Mouse (Mus musculus): ENCODE results near the gene Xpc.

Gene Xpc

DNA sequence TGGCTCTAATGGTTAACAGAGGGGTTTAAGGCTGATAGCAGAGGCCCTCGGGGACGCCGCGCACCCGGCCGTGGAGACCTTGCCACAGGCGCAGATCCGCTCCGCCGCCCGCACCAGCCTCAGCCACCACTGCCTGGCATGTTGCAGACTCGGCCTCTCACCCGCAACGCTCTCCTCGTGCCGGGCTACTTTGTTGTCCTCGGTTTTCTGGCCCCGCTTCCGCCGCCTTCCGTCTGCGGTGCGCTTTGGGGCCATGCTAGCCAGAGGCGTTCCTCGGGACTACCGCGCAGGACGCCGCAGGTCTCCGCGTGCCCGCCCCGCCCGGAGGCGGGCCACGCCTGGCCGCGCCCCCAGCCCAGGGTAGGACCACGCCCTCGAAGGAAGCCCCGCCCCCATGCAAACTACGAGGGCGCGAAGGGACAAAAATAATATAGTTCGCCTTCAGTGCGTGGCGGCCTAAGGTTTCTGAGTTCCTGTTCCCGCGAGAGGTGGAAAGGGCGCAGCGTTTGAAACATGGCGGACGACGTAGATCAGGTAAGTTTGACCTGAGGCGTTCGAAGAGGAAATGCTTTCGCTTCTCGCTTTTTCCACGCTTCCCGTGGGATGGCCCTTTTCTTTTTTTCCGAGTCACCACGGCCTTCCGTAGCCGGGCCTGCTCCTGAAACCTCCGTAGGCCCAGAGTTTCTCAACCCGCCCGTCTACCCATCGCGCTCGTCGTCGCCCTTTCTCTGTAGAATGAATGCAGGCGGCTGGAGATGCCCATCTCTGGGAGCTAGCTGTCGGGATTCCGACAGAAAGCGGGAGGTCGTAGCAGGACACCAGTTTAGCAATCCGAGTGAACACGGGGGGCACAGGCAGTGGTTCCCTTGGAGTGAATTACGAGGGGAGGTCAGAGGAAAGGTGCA is at the start of gene Xpc, which contains the start of gene Lsm3:
TSS of gene Xpc (minus strand) at position 344 of the 905 bp plus-strand sequence.
TSS of gene Lsm3 (plus strand) at position 384 of the 905 bp plus-strand sequence.
- peak; percentile 98 for DNase-seq

DNA sequence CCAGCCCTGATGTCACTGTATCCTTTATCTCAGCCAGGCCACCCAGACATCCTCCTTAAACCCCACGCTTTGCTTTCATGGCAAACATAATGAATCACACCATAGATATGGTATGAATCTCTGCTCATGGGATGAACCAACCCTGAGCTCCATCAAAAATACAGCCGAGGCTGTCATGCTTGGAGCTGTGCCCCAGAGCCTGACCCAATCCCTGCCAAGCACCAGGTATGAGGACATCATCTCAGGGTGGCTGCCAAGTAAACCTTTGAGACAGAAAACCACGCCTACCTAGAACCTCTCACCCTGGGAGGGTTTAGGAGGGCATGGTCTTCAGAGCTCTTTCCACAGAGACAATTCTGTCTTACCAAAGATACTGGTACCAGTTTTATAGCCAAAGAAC is 47.3 kb upstream of the Xpc start:
- DNase-seq = no peak

DNA sequence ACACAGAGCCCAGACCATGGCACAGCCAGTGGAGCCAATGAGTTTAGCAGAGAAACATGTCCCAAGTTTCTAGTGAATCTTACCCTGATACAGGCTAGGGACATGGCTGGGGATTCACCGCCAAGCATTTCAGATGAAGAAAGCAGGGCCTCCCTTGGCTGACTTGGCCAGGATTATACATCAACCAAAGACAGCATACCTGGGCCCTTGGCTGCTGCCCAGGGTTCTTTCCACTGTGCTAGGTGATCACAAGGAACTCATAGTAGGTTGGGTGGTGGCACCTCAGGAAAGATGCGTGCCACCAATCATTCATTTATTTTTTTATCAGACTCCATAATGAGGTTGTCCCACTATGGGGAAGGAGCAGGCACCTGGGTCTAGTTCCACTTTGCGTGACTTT is 44.5 kb upstream of the Xpc start:
- DNase-seq = no peak

DNA sequence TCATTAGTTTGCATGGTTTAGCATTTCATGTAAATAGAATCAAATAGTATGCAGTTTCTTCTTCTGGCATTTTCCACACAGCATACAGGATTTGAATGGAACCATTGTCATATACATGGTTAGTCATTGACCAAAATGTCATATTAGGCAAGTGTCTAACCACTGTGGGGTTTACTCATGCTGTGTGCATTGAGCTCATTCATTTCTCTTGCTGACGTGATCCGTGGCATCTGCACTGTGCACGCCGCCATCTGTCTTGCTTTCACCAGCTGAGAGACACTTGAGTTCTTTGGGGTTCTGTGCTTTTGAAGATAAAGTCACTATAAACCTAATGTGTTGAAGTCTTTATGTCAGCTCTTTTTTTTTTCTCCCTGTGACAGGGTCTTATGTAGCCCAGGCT is 43.7 kb upstream of the Xpc start:
- DNase-seq = peak; percentile 60

DNA sequence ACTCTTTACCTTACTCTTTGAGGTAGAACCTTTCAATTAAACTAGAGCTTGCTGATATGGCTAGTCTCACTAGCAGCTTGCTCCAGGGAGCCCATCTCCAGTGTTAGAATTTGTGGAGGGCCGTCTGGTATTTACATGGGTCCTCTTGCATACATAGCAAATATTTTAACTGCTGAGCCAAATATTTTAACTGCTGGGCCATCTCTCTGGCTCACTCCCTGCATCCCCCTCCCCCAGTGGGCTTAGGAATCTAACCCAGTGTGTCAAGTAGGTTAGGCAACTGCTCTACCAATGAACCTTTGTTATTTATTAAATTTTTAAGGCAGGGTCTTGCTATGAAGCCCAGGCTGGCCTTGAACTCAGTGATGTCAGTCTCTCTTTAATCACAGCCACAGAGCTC is 42.9 kb upstream of the Xpc start:
- DNase-seq = no peak

DNA sequence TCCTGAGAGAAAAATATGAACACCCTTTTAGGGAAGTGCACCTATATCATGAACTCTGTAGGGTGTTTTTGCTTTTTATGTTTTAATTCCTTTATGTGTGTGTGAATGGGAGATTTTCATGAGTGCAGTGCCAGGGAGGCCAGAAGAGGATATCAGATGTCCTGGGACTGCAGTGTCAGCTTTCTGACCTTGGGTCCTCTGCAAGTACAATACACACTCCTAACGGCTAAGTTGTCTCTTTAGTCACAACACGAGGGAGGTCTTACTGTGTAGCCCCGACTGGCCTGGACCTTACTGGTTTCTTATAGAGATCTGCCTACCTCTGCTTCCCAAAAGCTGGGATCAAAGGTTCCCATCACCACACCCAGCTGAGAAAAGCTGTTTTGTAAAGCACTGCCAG is 37.0 kb upstream of the Xpc start:
- no peak for DNase-seq

DNA sequence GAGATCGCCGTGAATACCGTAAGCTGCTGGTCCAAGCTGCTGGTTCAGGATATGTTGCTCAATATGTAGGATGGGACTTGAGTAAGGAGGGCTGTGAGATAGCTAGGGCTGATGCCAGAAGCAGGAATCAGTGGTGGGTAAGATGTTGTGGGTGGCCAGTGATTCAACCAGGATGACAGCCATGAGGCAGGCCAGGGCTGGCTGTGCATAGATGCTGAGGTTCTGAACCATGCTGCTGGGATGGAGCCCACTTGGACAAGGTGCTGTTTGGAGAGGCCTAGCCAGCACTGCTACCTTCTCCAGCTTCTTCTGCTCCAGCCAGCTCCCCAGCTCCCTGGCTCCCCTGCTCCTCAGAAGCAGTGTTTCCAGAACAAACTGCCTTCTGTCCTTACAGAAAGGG is 36.0 kb upstream of the Xpc start:
- peak; percentile 20 for DNase-seq

DNA sequence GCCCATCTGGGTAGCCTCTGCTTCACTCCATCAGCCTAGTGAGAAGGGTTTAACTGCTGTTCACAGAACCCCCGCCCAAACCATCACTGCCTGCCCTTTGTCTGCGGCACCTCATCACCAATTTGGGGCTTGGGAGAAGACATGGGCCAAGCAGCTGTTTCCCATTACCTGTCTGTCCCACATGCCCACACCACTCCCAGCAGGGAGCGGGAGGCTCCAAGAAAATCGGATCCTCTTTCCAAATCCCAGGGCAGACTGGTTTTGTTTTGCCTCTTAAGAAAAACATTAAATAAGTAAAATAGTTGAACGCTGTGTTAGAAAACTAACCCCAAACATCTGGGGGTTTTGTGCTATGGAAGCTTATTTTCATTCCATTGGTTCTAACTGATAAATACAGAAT is 33.9 kb upstream of the Xpc start:
- DNase-seq = no peak

DNA sequence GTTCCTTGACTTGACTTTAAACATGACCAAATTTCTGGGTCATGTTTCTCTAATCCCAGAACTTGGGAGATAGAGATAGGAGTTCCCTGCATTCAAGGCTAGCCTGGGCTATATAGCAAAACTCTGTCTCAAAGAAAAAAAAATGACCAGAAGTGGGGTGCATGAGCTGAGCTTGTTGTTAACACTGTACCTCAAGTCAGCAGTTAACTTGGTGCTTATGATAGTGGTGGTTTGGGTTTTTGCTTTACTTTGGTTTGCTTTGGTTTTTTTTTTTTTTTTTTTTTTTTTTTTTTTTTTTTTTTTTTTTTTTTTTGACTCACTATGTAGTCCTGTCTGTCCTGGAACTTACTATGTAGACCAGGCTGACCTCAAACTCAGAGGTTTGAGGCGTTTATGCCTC is 31.6 kb upstream of the Xpc start:
- no peak for DNase-seq

DNA sequence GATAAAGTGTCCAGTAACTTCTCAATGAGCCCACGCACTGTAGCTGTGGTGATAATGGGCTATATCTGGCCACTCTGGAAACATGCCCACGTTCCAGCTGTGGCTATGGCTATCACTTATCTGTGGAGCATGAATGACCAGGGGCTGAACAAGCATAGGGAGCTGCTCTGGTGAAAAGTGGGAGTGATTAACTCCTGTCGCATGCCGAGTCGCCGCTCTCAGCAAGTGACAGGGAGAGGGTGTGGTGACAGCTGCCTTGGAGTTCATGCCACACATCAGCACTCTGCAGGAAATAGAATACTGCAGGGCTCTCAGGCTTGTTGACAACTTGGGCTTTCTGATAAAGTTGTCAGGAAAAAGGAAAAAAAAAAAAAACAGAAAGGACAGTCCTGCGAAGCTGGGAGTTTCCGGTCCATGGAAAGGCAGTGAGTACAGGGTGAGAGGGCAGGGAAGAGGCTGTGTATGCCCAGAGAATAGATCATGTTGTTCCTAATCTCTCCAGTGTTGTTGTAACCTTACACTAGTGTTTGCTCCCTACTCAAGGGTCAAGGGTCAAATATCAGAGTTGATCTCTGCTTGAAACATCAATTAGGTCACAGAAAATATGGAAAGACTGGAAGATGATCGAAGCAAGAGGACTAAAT is 30.7 kb upstream of the Xpc start:
- DNase-seq = no peak

DNA sequence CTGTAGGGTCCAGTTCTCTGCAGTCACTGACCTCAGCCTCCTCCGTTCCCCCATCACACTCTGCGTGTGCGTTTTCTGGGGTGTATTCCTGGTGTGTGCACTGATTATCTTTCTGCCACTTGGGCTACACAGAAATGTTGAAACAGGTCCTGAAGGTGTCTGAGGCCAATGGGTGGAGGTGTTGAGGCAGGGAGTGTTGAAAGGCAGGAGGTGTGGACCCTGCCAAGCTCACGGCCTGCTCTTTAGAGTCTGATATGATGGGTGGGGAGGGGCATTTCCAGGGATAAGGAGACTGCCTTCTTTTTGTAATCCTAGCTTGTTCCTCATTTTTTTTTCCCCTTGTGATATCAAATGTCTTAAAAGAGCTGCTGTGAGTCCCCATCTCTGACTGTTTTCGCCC is 27.4 kb upstream of the Xpc start:
- no peak for DNase-seq

DNA sequence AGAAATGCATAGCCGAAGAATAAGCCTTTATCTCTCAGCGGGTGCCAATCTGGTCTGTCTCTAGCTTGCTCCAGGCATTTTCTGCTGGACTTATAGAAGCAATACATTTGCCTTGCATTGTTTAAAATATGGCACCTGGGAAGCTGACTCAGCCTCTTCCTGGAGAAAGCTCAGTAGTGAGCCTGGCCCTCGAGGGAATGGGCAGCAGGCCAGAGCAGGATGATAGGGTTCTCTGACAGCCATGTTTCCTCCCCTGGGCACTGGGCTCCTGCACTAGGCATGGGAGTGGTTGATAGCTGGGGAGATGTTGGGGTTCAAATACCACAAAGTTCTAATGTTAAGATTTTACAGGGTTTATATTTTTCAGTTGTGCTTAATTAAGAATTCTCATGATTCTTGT is 25.6 kb upstream of the Xpc start:
- no peak for DNase-seq

DNA sequence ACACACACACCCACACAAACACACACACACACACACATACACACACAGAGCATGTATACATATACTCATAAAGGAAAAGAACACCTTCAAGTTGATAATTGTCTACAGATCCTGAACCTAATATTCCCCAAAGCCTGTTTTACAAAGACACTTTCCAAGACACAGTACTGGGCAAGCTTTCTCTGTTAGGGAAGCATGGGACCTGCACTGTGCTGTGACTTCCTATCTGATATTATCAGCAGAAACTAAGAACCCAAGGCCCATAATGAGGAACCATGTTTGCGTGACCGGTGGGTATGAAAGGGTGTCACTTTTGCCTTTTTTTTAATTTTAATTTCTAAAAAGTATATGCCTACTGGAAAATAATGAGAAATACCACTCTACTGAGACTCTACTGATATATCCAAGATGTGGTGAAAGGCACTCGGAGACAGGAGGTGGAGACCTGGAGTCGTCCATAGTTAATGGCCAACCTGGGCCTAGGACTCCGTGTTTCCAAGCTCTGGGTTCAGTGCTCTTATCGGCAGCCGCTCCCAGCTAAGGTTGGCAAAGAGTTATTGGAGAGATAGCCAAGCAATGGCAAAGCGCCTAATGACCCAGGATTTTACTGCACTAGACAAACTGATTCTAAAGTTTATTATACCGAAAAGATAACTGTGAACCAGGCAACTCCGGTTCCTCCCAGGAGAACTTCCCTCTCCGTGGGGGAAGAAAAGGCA is 20.5 kb upstream of the Xpc start:
- no peak for DNase-seq

DNA sequence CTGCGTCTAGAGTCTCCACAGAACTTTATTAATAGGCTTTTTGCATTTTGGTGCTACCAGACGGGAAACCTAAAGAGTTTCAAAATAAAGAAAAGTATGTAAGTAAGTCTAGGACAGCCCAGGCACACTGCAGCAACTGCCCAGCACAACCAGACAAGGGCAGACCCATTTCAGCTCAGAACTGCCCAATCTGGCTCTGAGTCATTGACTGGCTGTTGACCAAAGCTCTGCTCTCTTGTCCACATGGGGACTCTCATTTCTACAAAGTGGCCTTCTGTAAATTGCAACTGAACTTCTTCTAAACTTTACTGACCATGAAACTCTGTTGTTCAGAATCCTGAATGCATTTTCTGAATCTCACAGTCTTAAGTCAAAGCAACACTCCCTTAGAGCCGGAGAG is 19.5 kb upstream of the Xpc start:
- DNase-seq = no peak

DNA sequence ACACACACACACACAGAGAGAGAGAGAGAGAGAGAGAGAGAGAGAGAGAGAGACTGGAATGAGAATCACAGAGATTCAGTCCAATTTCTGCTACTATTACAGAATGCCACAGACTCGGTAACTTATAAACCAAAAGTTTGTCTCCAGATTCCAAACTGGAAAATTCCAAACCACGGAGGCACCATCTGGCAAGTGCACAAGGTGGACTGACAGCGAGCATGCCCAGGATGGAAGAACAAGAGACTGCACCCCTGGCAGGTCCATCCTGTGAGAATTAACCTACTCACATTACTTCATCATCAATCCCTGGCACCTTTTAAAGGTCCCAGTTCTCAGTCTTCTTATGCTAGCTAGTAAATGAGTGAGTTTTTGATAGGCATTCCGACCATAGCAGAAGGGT is 18.6 kb upstream of the Xpc start:
- DNase-seq = no peak

DNA sequence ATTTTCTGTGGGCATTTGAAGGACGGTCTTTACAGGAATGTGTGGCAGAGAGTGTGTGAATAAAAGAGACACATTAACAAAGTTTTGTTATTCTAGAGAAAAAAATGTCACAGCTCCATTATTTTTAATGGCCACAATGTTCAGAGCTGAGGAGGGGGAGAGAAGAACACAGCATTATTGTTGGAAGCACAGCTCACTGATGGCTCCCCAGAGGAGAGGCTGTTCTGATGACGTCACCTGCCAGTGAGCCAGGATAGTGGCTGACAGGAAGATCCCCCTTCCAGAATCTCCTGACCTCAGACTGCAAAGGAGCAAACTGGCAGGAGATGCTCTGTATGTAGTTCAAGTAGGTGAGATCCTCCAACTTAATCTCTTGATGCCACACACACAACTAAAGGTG is 18.1 kb upstream of the Xpc start:
- DNase-seq = no peak

DNA sequence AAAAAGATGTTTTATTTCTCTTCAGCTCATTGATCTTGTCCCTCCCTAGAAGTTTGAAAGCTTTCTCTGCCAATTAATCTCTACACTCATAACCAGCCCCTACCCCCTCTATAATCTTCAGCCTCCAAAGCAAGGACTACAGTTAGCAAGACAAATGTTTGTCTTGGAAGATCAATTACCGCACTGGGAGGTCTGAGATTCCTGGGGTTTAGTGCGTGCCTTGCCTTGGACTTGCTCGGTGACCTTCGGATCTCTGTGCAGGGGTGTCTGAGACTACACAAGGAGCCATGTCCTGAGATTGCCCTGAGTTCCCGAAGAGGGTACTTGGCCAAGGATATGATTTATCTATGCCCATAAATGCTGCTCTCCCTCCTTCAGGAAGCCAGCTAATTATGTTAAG is 17.7 kb upstream of the Xpc start:
- no peak for DNase-seq

DNA sequence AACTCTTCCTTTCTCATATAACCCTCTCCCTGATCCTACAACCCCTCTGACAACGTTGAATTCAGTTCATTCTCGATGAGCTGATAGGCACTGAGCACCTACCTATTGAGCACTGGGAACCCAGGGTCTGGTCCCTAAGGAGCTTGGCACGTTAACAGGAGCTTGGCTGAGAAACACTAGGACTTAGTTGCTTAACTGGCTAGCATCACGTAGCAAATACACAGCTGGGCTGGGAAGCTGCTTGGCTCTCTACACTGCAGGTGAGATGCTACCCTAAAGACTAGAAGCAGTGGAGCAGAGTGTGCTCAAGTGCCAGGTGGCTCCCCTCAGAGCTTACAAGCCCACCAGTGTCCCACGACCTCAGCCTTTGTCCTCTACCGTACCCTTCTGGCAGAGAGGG is 17.0 kb upstream of the Xpc start:
- no peak for DNase-seq

DNA sequence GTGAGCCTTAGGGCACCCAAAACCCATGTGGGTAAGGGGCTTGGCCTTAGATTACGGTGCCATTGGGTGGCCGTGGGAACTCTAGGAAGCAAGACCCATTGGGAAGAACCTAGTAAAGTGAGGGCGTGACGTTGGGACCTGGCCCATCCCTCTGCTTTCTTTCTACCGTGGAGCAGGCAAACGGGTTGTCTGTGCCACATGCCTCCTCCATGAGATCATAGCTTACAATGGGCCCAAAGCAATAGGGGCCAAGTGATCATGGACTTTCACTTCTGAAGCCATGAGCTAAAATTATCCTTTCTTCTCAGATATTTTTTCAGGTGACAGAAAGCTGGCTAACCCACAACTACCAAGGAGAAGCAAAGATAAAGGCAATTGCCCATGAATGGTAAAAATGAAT is 15.6 kb upstream of the Xpc start:
- no peak for DNase-seq

DNA sequence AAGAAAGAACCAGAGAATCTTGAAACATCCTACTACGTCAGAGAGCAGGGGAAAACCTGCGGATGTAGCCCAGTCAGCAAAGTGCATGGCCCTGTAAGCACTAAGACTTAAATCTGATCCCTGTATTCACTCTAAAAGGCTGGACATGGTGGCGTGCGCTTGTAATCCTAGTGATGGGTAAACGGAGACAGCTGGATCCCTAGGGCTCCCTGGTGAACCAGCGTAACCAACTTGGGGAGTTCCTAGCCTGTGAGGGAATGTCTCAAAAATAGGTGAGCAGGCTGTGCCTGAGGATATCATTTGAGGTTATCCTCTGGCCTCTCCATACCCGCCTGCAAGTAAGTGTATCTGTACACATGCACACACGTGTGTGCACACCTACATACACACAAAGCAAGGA is 15.0 kb upstream of the Xpc start:
- DNase-seq = no peak

DNA sequence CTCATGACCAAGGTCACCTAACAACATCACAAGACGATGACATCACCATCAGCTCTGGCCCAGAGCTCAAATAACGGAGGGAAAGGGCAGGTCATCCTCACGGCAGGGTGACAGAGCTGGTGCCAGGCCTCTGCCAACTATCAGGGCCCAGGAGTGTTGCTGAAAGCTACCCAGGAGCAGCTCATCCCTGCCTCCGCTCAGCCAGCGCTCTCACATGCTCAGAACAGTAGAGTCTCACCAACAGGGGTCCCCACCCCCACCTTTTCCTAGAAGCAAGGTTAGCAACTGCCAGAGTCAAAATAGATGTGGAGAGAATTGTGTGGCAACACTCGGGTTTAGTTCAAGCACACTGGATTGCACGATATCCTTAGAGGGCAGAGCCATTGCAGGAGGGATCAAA is 12.6 kb upstream of the Xpc start:
- DNase-seq = no peak

DNA sequence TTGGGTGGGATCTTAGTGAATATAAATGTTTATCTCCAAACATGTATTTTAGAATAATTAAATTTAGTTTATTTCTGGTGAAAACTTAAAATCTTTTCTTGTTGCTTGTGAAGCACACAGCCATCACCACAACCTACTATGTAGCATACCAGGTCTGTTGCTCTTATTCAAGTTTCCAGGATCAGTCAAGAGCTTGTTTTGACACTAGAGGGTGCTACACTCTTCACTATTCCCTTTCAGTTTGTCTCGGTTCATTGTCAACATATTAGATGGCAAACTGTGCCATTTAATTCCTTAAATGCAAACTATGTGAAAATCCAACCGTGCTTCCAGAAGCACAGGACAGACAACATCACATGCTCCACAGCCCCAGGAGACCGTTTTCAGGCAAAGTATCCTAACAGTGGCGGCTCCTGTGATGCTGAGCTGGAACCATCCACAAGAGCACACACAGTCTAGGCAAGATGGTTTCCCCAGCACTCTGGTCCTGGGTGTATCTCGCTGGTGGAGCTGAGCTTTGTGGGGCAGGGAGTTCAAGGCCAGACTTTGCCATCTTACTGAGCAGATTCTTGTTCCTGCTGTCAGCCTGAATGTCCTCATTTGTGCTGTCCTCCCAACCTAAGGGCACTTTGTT is 11.7 kb upstream of the Xpc start:
- DNase-seq = no peak

DNA sequence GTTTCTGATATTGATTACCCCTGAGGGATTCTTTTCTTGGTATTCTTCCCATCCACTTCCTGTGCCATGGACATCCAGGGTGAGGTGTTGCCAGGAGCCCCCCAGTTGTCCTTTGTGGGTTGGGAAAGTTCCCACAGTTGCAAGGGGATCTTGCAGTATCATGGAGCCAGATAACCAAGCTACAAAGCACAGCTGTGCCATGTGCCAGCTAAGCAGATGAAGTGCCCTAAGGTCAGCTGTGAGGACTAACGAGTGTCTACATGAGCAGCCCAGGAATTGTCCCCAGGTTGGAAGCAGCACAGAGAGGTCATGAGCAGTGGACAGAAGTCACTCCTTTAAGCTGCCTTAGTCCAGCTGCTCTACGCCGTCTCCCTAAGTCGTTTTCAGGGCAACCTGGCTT is 9.9 kb upstream of the Xpc start:
- no peak for DNase-seq

DNA sequence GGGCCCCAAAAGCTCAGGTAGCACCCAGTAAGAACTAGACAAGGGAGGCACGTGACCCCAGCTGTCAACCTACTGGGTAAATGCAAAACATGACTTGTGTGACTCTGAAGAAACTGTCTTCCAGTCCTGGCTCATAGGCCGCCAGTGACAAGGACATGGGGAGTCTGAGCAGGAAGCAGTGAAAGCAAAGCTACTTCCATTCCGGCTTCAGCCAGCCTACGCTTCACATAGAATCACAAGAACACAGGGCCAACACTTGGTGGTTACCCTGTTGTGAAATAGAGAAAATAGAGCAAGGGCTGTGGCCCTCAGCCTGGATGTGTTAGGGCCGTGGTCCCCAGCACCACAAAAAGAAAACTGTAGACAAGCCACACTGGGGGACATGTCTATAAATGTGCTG is 7.1 kb upstream of the Xpc start:
- no peak for DNase-seq
